Mouse (Mus musculus) spleen, adult 2 months (tissue): ENCODE measurements around the gene Fam189a1. TPM values are rescaled to one million over a fixed set of nuclear protein-coding genes. Genes with fewer than 3 reads are reported as not detected.

Experiments
- DNase-seq, 2 experiments: peaks; one replicate each; pipeline versions ENCODE4 v3.0.0 to v3.0.0-alpha.2; 2012 to 2021; ENCODE audit warnings: low spot score in 2 of 2, low read depth in 1 of 2
- H3K27ac ChIP-seq: fragments of 200-500 bp; 2 replicates; pipeline ENCODE4 v1.5.1; 2012; ENCODE audit warnings: low read length, inconsistent platforms; ENCODE audit not compliant: insufficient read depth
- H3K27me3 ChIP-seq: fragments of 200-500 bp; 2 replicates; pipeline ENCODE4 v1.6.1; 2012; ENCODE audit warnings: mild to moderate bottlenecking, moderate library complexity, low read length, inconsistent platforms; ENCODE audit not compliant: control insufficient read depth, insufficient read depth
- H3K36me3 ChIP-seq: fragments of 200-500 bp; 2 replicates; pipeline ENCODE4 v1.6.1; 2012; ENCODE audit warnings: mild to moderate bottlenecking, low read length, inconsistent platforms; ENCODE audit not compliant: control insufficient read depth, insufficient read depth
- H3K4me1 ChIP-seq: fragments of 200-500 bp; 2 replicates; pipeline ENCODE4 v1.6.1; 2011; ENCODE audit warnings: inconsistent platforms; ENCODE audit not compliant: control insufficient read depth, insufficient read depth, insufficient read length
- H3K4me3 ChIP-seq: fragments of 200-500 bp; 2 replicates; pipeline ENCODE4 v1.5.1; 2011; ENCODE audit warnings: mild to moderate bottlenecking, inconsistent platforms; ENCODE audit not compliant: insufficient read depth, insufficient read length; ENCODE audit errors: extremely low read depth
- CTCF ChIP-seq: fragments of 200-500 bp; IDR thresholded peaks from 2 replicates; pipeline ENCODE4 v1.5.1; 2011; ENCODE audit warnings: mild to moderate bottlenecking, inconsistent platforms; ENCODE audit not compliant: insufficient read depth, insufficient read length, insufficient replicate concordance; ENCODE audit errors: extremely low read depth
- POLR2A ChIP-seq: fragments of 200-500 bp; IDR thresholded peaks from 2 replicates; pipeline ENCODE4 v1.6.1; 2011; ENCODE audit warnings: low read depth, low read length, inconsistent platforms
- WGBS: fragments of 180-500 bp; shearing (Covaris S2); methylation state at CpG from one replicate; pipeline ENCODE4 v1.1.7; 2018; 5-methylcytosine and 5-hydroxymethylcytosine counted together
- polyA plus RNA-seq: library from polyadenylated mRNA; depleted of rRNA; stranded (reverse); fragments of >200 nt; gene quantifications from 2 replicates; pipeline ENCODE4 v1.2.3, GENCODE M21; 2012

Gene Fam189a1
- polyA plus RNA-seq, 1 experiment = 0.04 TPM

- no peaks in the 10 kb centered on the region for H3K36me3 ChIP-seq
- no peak overlapping the region for H3K27ac ChIP-seq
- TF ChIP-seq CTCF (no peak), POLR2A (no peak)
- no peaks in the 10 kb centered on the region for H3K4me1 ChIP-seq
- H3K27me3 ChIP-seq = no peaks in the 10 kb centered on the region
- WGBS = 81% methylated on average over 6 of the region's 6 CpGs
- no peak overlapping the region for H3K4me3 ChIP-seq
- no peak for DNase-seq
Measured at GRCm38 (mm10) chr7:64725967-64726695, 430.2 kb downstream of the Fam189a1 start.

GRCm38 (mm10) chr7:64724409-64724808 lies 432.0 kb downstream of the Fam189a1 start:
- no peaks in the 10 kb centered on the region for H3K27me3 ChIP-seq
- no peaks in the 10 kb centered on the region for H3K36me3 ChIP-seq
- DNase-seq = no peak
- 93% methylated on average over 1 of the region's 1 CpGs for WGBS
- no peaks in the 10 kb centered on the region for H3K4me1 ChIP-seq
- no peak overlapping the region for H3K4me3 ChIP-seq
- TF ChIP-seq CTCF (no peak), POLR2A (no peak)
- no peak overlapping the region for H3K27ac ChIP-seq

GRCm38 (mm10) chr7:64723313-64723712 lies 433.1 kb downstream of the Fam189a1 start:
- WGBS = 84% methylated on average over 3 of the region's 3 CpGs
- no peak for TF ChIP-seq CTCF
- no peak for TF ChIP-seq POLR2A
- Histone ChIP-seq H3K36me3 (no peaks in the 10 kb centered on the region), H3K4me1 (no peaks in the 10 kb centered on the region), H3K4me3 (no peak overlapping the region), H3K27ac (no peak overlapping the region), H3K27me3 (no peaks in the 10 kb centered on the region)
- no peak for DNase-seq

GRCm38 (mm10) chr7:64716286-64716685 lies 440.1 kb downstream of the Fam189a1 start:
- Histone ChIP-seq H3K27ac (no peak overlapping the region), H3K36me3 (no peaks in the 10 kb centered on the region), H3K4me3 (no peak overlapping the region), H3K4me1 (no peaks in the 10 kb centered on the region), H3K27me3 (no peaks in the 10 kb centered on the region)
- no peak for DNase-seq
- WGBS = 81% methylated on average over 2 of the region's 2 CpGs
- TF ChIP-seq CTCF (no peak), POLR2A (no peak)

- no peak for DNase-seq
- H3K4me1 ChIP-seq = no peaks in the 10 kb centered on the region
- H3K27me3 ChIP-seq = no peaks in the 10 kb centered on the region
- TF ChIP-seq POLR2A (no peak), CTCF (no peak)
- H3K36me3 ChIP-seq = no peaks in the 10 kb centered on the region
- 91% methylated on average over 13 of the region's 13 CpGs for WGBS
- H3K4me3 ChIP-seq = no peak overlapping the region
- no peak overlapping the region for H3K27ac ChIP-seq
Measured at GRCm38 (mm10) chr7:64709520-64710262, 446.7 kb downstream of the Fam189a1 start.

GRCm38 (mm10) chr7:64708176-64708575 lies 448.2 kb downstream of the Fam189a1 start:
- no peak for DNase-seq

More at GRCm38 (mm10) chr7:64708176-64708575, 448.2 kb downstream of the Fam189a1 start:
- H3K27ac ChIP-seq = no peak overlapping the region
- no peaks in the 10 kb centered on the region for H3K4me1 ChIP-seq
- no peaks in the 10 kb centered on the region for H3K27me3 ChIP-seq
- TF ChIP-seq CTCF (no peak), POLR2A (no peak)
- 85% methylated on average over 4 of the region's 4 CpGs for WGBS
- no peak overlapping the region for H3K4me3 ChIP-seq
- H3K36me3 ChIP-seq = no peaks in the 10 kb centered on the region
